Mouse (Mus musculus): ENCODE measurements at regions not wholly inside any gene's neighbourhood (a gene's known extent, or its start where the extent isn't known, plus 50 kb on each side); places are given as distances from the start of the nearest gene placed in this dataset.

DNA sequence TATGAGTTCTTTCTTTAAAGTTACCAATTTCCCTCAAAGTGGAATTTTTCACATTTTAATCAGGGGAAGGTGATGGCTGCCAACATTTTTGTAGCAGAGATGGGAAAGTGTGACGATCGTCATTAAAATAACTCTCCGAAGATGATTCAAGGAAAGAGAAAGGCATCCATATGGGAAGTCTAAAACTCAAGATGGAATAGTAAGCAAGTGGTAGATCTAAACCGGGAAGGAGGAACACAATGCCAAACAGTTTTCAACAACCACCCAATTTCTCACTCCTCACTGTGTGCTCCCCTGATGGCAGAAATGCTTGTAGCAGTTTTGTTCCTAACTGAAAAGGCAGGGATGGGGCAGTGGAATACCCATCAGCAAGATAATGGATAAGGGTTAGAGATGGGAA is 305.9 kb downstream of the Qdpr start:
- no peak for TF ChIP-seq POLR2A (IDR thresholded peaks at IDR 0.05; ENCODE audit: extremely low read depth, insufficient read depth, low read length)
- TF ChIP-seq CTCF (IDR thresholded peaks at IDR 0.05; ENCODE audit: low read depth, low read length) = no peak

All from liver, adult 2 months (tissue).